Mouse (Mus musculus): Measurements from ENCODE around the gene Gm4871.

GRCm38 (mm10) chr5:145064765-145065340 is 32.3 kb upstream of the Gm4871 start:
- TF ChIP-seq CTCF (IDR thresholded peaks at IDR 0.05; ENCODE audit: low read depth, low read length): no peak
- no peak for TF ChIP-seq POLR2A (IDR thresholded peaks at IDR 0.05; ENCODE audit: insufficient read depth, low read length)
- TF ChIP-seq EP300 (IDR thresholded peaks at IDR 0.05; ENCODE audit: insufficient read depth, low read depth, low read length): no peak
